Mouse (Mus musculus) liver, postnatal 0 days (tissue): ENCODE measurements at regions not wholly inside any gene's neighbourhood (a gene's known extent, or its start where the extent isn't known, plus 50 kb on each side); places are given as distances from the start of the nearest gene placed in this dataset.
"Not testable (repeated sequence)": the region's sequence is repeated elsewhere in the genome, so short reads cannot be mapped to it uniquely, and the experiment has no call there.

Source experiments
- CTCF ChIP-seq: sonication (generic); IDR thresholded peaks from 2 replicates; pipeline ENCODE4 v1.5.1; 2016; ENCODE audit warnings: antibody characterized with exemption, low read depth
- EP300 ChIP-seq: IDR thresholded peaks from 2 replicates; pipeline ENCODE4 v1.6.1; 2016; ENCODE audit warnings: antibody characterized with exemption, low read depth, mild to moderate bottlenecking

DNA sequence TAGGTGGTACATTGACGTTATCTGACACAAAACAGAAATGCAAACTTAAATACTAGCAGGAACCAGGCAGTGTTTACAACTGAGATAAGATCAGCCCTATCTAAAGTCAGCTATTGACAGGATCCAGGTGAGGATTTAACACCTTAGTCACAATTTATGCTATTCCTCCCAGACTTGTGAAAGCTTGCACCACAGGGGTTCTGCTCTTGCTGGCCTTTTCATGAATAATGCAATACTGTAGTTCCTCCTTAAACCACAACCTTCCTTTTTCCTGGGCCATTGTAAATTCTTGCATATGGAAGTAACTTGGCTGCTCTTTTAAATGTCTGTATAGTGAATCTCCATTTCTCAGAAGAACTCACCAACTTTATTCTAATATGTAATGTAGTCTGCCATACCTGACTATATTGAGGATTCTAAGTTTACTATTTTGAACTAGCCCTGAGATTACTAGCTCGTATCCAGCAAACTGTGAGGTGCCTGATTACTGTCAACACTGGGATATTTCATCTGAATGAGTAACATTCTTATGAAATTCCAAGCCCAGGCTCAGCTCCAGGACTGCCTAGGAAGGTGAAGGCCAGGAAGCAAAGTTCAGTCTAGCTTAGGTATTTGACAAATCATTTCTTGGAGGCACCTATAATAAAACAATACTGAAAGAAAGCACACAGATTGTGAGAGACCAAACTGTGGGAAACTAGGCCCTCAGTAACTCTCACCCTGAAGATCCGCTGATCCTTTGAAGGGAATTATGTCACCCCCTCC, 1019.2 kb upstream of the Cntn5 start:
- not testable (repeated sequence) for TF ChIP-seq CTCF, EP300
